Mouse (Mus musculus) limb, embryonic 14.5 days (tissue): ENCODE results near the gene Cfi. TPM values are rescaled to one million over a fixed set of nuclear protein-coding genes. Genes with fewer than 3 reads are reported as not detected.
A peak's percentile ranks its signal among the peaks of the same experiment; 100 is the strongest.

Experiments used
- ATAC-seq: fragments of 200-750 bp; cut with Nextera tagmentation; 2 replicates; pipeline ENCODE4 v1.8.0; 2017; ENCODE audit warnings: low read depth, moderate number of reproducible peaks, moderate TSS enrichment; ENCODE audit not compliant: low FRiP score
- DNase-seq: peaks from one replicate; pipeline ENCODE4 v3.0.0-alpha.2; 2015; ENCODE audit warnings: low spot score
- H3K27ac ChIP-seq: fragments of 300-500 bp; sonication (generic); replicated peaks from 2 replicates; pipeline ENCODE4 v1.5.1; 2014; ENCODE audit warnings: low read depth, mild to moderate bottlenecking, low read length, moderate library complexity, mixed read lengths
- H3K27me3 ChIP-seq: fragments of 300-500 bp; sonication (generic); 2 replicates; pipeline ENCODE4 v1.6.1; 2014; ENCODE audit warnings: low read length, mixed read lengths; ENCODE audit not compliant: control insufficient read depth, insufficient read depth
- H3K36me3 ChIP-seq: fragments of 300-500 bp; sonication (generic); 2 replicates; pipeline ENCODE4 v1.6.1; 2014; ENCODE audit warnings: mild to moderate bottlenecking, low read length, moderate library complexity, mixed read lengths; ENCODE audit not compliant: control insufficient read depth, insufficient read depth
- H3K4me1 ChIP-seq: fragments of 300-500 bp; sonication (generic); 2 replicates; pipeline ENCODE4 v1.6.1; 2014; ENCODE audit warnings: antibody characterized with exemption, low read length, mixed read lengths; ENCODE audit not compliant: control insufficient read depth, insufficient read depth
- H3K4me2 ChIP-seq: fragments of 300-500 bp; sonication (generic); replicated peaks from 2 replicates; pipeline ENCODE4 v1.6.1; 2014; ENCODE audit warnings: low read depth, mild to moderate bottlenecking, low read length, moderate library complexity; ENCODE audit not compliant: severe bottlenecking
- H3K4me3 ChIP-seq: fragments of 300-500 bp; sonication (generic); replicated peaks from 2 replicates; pipeline ENCODE4 v1.5.1; 2014; ENCODE audit warnings: low read length
- H3K9ac ChIP-seq: fragments of 300-500 bp; sonication (generic); 2 replicates; pipeline ENCODE4 v1.6.1; 2014; ENCODE audit warnings: mild to moderate bottlenecking, low read depth, low read length, moderate library complexity; ENCODE audit not compliant: severe bottlenecking
- H3K9me3 ChIP-seq: fragments of 300-500 bp; sonication (generic); 2 replicates; pipeline ENCODE4 v1.6.1; 2016; ENCODE audit warnings: low read length; ENCODE audit not compliant: control insufficient read depth
- POLR2A ChIP-seq: fragments of 200-500 bp; IDR thresholded peaks from 2 replicates; pipeline ENCODE4 v1.8.0; 2012; ENCODE audit warnings: inconsistent platforms, mild to moderate bottlenecking, moderate library complexity, borderline replicate concordance; ENCODE audit not compliant: insufficient read depth, insufficient read length; ENCODE audit errors: extremely low read depth
- WGBS: fragments of 180-500 bp; shearing (Covaris S2); extraction: QIAGEN DNeasy Blood & Tissue Kit; methylation state at CpG from one replicate; pipeline ENCODE4 v1.1.7; 2014; 5-methylcytosine and 5-hydroxymethylcytosine counted together
- polyA plus RNA-seq, 2 experiments: library from polyadenylated mRNA; depleted of rRNA in 1 of 2; stranded (reverse) in 1 of 2; unstranded in 1 of 2; fragments of >200 nt; fragmentation: Nextera tagmentation in 1 of 2; extraction: Ambion mirVana in 1 of 2; gene quantifications; 2 replicates each; pipeline versions ENCODE4 v1.2.1 to v1.2.3; 2012 to 2014

Gene Cfi
- polyA plus RNA-seq, 2 experiments, result 0.20 to 0.23 TPM

- peaks cover 7% of the 10 kb centered on the region for H3K4me1 ChIP-seq
Observed at GRCm38 (mm10) chr3:129904381-129905132, 68.9 kb downstream of the Cfi start.

DNA sequence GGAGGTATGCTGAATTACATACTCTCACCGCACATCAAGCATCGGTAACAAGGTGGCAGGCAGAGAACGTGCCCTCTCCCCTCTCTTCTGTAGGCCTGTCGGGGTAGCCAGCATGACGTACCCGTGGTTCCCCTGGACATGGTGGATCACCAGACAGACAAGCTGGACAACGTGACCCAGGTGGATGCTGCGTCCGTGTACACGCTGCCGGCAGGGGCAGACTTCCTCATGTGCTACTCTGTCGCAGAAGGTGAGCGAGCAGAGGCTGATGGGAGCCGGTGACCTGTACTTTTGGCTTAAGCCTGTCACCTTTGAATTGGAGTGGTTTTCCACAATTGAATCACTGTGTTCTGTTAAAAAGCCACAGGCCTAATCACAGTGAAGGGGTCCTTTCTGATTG is 76.3 kb downstream of the Cfi start:
- 91% methylated on average over 14 of the region's 14 CpGs for whole genome bisulfite sequencing
- DNase-seq (no peak), ATAC-seq (no peak)

More at GRCm38 (mm10) chr3:129904381-129905132, 68.9 kb downstream of the Cfi start:
- H3K27me3 ChIP-seq, result no peaks in the 10 kb centered on the region
- H3K27ac ChIP-seq, result no peak overlapping the region
- no peak for ATAC-seq
- WGBS, result 80% methylated on average over 7 of the region's 7 CpGs
- H3K9ac ChIP-seq, result no peak overlapping the region
- no peak overlapping the region for H3K4me2 ChIP-seq
- no peak for DNase-seq
- H3K9me3 ChIP-seq, result no peaks in the 10 kb centered on the region
- peaks cover 35% of the 10 kb centered on the region for H3K36me3 ChIP-seq
- TF ChIP-seq POLR2A, result no peak
- H3K4me3 ChIP-seq, result no peak overlapping the region

DNA sequence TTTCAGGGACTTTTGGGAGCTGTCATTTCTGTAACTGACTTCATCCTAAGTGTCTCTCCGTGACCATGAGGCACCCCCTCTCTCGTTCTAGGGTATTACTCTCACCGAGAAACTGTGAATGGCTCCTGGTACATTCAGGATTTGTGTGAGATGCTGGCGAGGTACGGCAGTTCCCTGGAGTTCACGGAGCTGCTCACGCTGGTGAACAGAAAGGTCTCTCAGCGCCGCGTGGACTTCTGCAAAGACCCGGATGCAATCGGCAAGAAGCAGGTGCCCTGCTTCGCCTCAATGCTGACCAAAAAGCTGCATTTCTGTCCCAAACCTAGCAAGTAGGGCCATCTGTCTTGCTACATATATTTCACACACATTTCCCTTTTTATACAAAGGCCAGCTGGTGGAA is 77.6 kb downstream of the Cfi start:
- peaks cover 55% of the 10 kb centered on the region for H3K36me3 ChIP-seq
- no peak overlapping the region for H3K9ac ChIP-seq
- 94% methylated on average over 13 of the region's 13 CpGs for WGBS
- no peak overlapping the region for H3K27ac ChIP-seq
- H3K4me2 ChIP-seq, result no peak overlapping the region
- DNase-seq, result no peak
- H3K27me3 ChIP-seq, result no peaks in the 10 kb centered on the region
- no peaks in the 10 kb centered on the region for H3K9me3 ChIP-seq
- no peak for TF ChIP-seq POLR2A
- H3K4me3 ChIP-seq, result no peak overlapping the region
- H3K4me1 ChIP-seq, result no peaks in the 10 kb centered on the region
- no peak for ATAC-seq

More for the DNA sequence above, 76.3 kb downstream of the Cfi start:
- TF ChIP-seq POLR2A, result no peak
- H3K4me1 ChIP-seq, result no peaks in the 10 kb centered on the region
- no peak overlapping the region for H3K4me2 ChIP-seq
- H3K4me3 ChIP-seq, result no peak overlapping the region
- H3K27ac ChIP-seq, result no peak overlapping the region
- no peaks in the 10 kb centered on the region for H3K9me3 ChIP-seq
- peaks cover 61% of the 10 kb centered on the region for H3K36me3 ChIP-seq
- no peaks in the 10 kb centered on the region for H3K27me3 ChIP-seq
- no peak overlapping the region for H3K9ac ChIP-seq

GRCm38 (mm10) chr3:129917424-129917823 is 81.7 kb downstream of the Cfi start:
- no peak for TF ChIP-seq POLR2A
- whole genome bisulfite sequencing, result 83% methylated on average over 3 of the region's 3 CpGs
- Histone ChIP-seq H3K27me3 (no peaks in the 10 kb centered on the region), H3K4me1 (no peaks in the 10 kb centered on the region), H3K4me3 (no peak overlapping the region), H3K36me3 (peaks cover 16% of the 10 kb centered on the region), H3K27ac (no peak overlapping the region), H3K4me2 (no peak overlapping the region), H3K9ac (no peak overlapping the region), H3K9me3 (no peaks in the 10 kb centered on the region)
- ATAC-seq (no peak), DNase-seq (no peak)

DNA sequence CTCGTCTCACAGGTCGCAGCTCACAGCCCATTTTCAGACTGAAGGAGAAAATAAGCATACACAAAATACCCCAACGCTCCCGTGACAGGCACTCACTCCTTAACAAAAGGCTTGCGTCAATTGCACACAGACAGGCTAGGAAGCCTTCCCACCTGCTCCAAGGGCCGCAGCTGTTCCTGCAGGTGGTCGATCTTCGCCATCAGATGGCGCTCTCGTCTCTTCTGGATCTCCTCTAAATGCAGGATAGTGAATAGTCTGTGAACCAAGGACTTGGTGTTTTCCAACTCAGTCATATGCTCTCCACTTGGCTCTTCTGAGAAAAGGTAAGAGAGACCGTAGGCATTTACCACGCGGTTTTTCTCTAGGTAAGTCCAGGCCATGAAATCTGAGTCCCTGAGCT is 82.8 kb downstream of the Cfi start:
- no peak overlapping the region for H3K9ac ChIP-seq
- H3K4me1 ChIP-seq, result no peaks in the 10 kb centered on the region
- H3K4me3 ChIP-seq, result no peak overlapping the region
- DNase-seq, result peak; percentile 62
- H3K4me2 ChIP-seq, result no peak overlapping the region
- no peak overlapping the region for H3K27ac ChIP-seq
- H3K27me3 ChIP-seq, result no peaks in the 10 kb centered on the region
- WGBS, result 10% methylated on average over 13 of the region's 13 CpGs
- no peak for TF ChIP-seq POLR2A
- peaks cover 8% of the 10 kb centered on the region for H3K36me3 ChIP-seq
- no peaks in the 10 kb centered on the region for H3K9me3 ChIP-seq
- peak; percentile 65; the same call in 1 of the 2 replicates for ATAC-seq

DNA sequence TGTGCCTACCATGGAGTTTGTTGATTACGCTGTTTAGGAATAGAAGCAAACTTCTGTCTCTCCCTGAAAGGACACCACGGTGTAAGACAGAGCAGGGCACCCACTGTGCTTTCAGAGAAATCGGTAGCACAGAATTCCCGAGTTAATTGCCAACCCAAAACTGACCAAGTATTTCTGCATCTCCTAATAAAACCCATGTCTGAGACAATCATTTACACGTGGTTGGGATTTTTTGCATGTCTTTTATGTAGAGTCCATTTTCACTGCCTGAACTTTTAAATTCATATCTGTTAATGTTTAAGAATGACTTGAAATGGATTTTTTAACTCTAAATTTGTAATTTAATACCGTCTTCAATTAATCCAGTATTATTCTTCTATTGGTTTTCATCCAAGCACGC is 87.9 kb downstream of the Cfi start:
- no peak for TF ChIP-seq POLR2A
- no peaks in the 10 kb centered on the region for H3K9me3 ChIP-seq
- H3K9ac ChIP-seq, result no peak overlapping the region
- no peaks in the 10 kb centered on the region for H3K27me3 ChIP-seq
- H3K4me2 ChIP-seq, result no peak overlapping the region
- H3K27ac ChIP-seq, result no peak overlapping the region
- no peaks in the 10 kb centered on the region for H3K36me3 ChIP-seq
- ATAC-seq (no peak), DNase-seq (no peak)
- no peak overlapping the region for H3K4me3 ChIP-seq
- 88% methylated on average over 7 of the region's 7 CpGs for WGBS
- H3K4me1 ChIP-seq, result no peaks in the 10 kb centered on the region

Other genes with a start within 250 kb of the Cfi start
- gene Egf, start 80.6 kb upstream of the Cfi start, polyA plus RNA-seq (2012; rRNA removed), result 3.7 and 5.0 TPM in 2 replicates
- 1.8 and 1.9 TPM in 2 replicates for gene Egf, start 80.6 kb upstream of the Cfi start, polyA plus RNA-seq (2014; fragmentation: Nextera tagmentation; extraction: Ambion mirVana)
- gene Lrit3, start 31.9 kb upstream of the Cfi start, polyA plus RNA-seq (2012; rRNA removed), result 0.04 TPM in 2 replicates
- gene Lrit3, start 31.9 kb upstream of the Cfi start, polyA plus RNA-seq (2014; fragmentation: Nextera tagmentation; extraction: Ambion mirVana), result not detected in 2 replicates
- gene Rrh, start 13.3 kb upstream of the Cfi start, polyA plus RNA-seq (2012; rRNA removed), result 0.38 and 0.43 TPM in 2 replicates
- not detected in 2 replicates for gene Rrh, start 13.3 kb upstream of the Cfi start, polyA plus RNA-seq (2014; fragmentation: Nextera tagmentation; extraction: Ambion mirVana)
- gene Gar1, start 4.5 kb upstream of the Cfi start, polyA plus RNA-seq (2012; rRNA removed), result 69.2 and 119 TPM in 2 replicates
- gene Gar1, start 4.5 kb upstream of the Cfi start, polyA plus RNA-seq (2014; fragmentation: Nextera tagmentation; extraction: Ambion mirVana), result 39.2 and 41.3 TPM in 2 replicates
- gene Pla2g12a, start 42.7 kb downstream of the Cfi start, polyA plus RNA-seq (2012; rRNA removed), result 16.4 and 18.0 TPM in 2 replicates
- 26.2 and 27.5 TPM in 2 replicates for gene Pla2g12a, start 42.7 kb downstream of the Cfi start, polyA plus RNA-seq (2014; fragmentation: Nextera tagmentation; extraction: Ambion mirVana)
- 54.9 and 62.7 TPM in 2 replicates for gene Casp6, start 65.5 kb downstream of the Cfi start, polyA plus RNA-seq (2012; rRNA removed)
- 61.4 and 67.8 TPM in 2 replicates for gene Casp6, start 65.5 kb downstream of the Cfi start, polyA plus RNA-seq (2014; fragmentation: Nextera tagmentation; extraction: Ambion mirVana)
- 3.8 and 3.9 TPM in 2 replicates for gene Mcub, start 134.3 kb downstream of the Cfi start, polyA plus RNA-seq (2012; rRNA removed)
- gene Mcub, start 134.3 kb downstream of the Cfi start, polyA plus RNA-seq (2014; fragmentation: Nextera tagmentation; extraction: Ambion mirVana), result 7.2 and 8.6 TPM in 2 replicates
- 84.0 and 105 TPM in 2 replicates for gene Sec24b, start 225.7 kb downstream of the Cfi start, polyA plus RNA-seq (2012; rRNA removed)
- 41.5 TPM in 2 replicates for gene Sec24b, start 225.7 kb downstream of the Cfi start, polyA plus RNA-seq (2014; fragmentation: Nextera tagmentation; extraction: Ambion mirVana)